Mouse (Mus musculus) cerebellum, adult 2 months (tissue): ENCODE data around the gene Dlg1.

ENCODE experiments used
- CTCF ChIP-seq: fragments of 200-500 bp; IDR thresholded peaks from 2 replicates; pipeline ENCODE4 v1.5.1; 2011; ENCODE audit warnings: low read depth, mild to moderate bottlenecking, control low read depth, low read length, moderate library complexity, borderline replicate concordance; ENCODE audit not compliant: insufficient read depth
- POLR2A ChIP-seq: fragments of 200-500 bp; IDR thresholded peaks from 2 replicates; pipeline ENCODE4 v1.6.1; 2011; ENCODE audit warnings: low read length, control low read depth, borderline replicate concordance; ENCODE audit not compliant: insufficient read depth

- no peak for TF ChIP-seq POLR2A
- no peak for TF ChIP-seq CTCF
Measured at GRCm38 (mm10) chr16:31663379-31664286, at the start of gene Dlg1.
